Mouse (Mus musculus): ENCODE measurements around the gene Cyp4a10.

DNA sequence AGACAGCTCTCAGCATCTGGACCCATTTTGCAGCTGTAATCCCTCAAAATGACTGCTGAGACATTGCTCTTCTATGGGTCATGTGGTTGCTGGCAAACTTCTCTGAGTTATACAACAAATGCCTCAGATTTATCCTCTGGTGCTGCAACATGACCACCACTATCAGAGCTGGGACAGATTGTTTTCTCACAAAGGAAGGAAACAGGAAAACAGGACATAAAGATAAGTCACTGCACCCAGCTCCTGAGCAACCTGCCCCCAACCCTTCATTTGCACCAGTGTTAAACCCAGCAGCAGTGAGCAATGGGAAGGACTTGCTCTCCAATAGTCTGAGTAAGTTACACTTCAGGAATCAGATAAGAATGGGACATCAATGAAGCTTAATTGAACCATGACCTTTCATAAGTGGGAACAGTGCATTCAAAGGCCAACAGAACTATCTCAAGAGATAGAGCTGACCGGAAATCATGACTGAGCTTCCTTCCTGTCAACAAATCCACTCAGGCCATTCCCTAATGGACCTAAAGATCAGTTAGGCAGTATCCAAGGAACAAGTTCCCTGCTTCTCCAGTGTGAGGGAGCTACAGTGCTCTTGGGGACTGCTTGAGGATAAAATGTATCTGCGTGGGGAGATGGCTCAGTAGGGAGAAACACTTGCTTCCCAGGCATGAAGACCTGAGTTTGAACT is 28.2 kb downstream of the Cyp4a10 start:
- TF ChIP-seq MAX (IDR thresholded peaks at IDR 0.05) (no peak), CTCF (IDR thresholded peaks at IDR 0.05; ENCODE audit: control insufficient read depth, insufficient read depth, insufficient read length) (no peak), USF1 (IDR thresholded peaks at IDR 0.05; ENCODE audit: low read depth) (no peak), MYOD1 (IDR thresholded peaks at IDR 0.05; ENCODE audit: control insufficient read depth, insufficient read length, low read depth) (no peak)

Measured in C2C12 (cell line).